Mouse (Mus musculus): Measurements from ENCODE around the gene Rapgefl1. TPM values are rescaled to one million over a fixed set of nuclear protein-coding genes. Genes with fewer than 3 reads are reported as not detected.
A peak's percentile ranks its signal among the peaks of the same experiment; 100 is the strongest.

The Rapgefl1 gene
- polyA plus RNA-seq (2017; shearing (Covaris generic)): under 1 TPM in 1 of 2 experiments, not detected in 1; 0.48 TPM

GRCm38 (mm10) chr11:98836651-98837141 is at the start of gene Rapgefl1:
Gene Rapgefl1 (plus strand): TSS chr11:98836785.
- ATAC-seq: peak; percentile 93

- no peak for ATAC-seq
Measured at GRCm38 (mm10) chr11:98787229-98787628, 49.4 kb upstream of the Rapgefl1 start.

- no peak for ATAC-seq
Measured at GRCm38 (mm10) chr11:98787691-98788090, 48.9 kb upstream of the Rapgefl1 start.

- ATAC-seq: no peak
Measured at GRCm38 (mm10) chr11:98788139-98788538, 48.4 kb upstream of the Rapgefl1 start.

DNA sequence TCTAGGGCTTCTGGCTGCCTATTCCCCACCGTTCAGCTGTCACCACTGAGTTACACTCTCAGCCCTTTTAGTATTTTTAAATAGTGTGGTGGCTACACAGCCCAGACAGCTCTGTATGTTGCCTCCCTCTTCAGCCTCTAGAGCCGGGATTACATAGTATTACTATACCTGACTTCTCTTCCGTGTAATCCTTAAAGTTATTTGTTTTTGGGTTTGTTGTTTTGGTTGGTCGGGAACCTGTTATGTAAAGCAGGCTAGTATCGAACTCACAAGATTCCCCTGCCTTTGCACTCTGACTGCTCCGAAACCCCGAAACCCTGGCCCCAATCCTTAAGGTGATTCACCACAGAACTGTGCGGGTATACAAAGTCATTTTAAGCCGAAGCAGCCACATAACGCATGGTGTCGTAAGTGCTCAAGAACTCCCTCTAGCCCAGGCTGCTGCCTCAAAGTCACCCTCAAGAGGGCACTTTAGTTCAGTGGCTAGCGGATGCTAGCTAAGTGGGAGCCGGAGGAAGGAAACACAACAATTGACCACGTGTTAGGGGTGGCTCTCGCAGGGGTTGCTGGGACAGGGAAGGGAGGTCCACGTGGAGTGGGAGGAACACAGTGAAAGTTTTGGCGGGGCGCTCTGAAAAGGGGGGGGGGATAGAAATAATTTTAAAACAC is 47.9 kb upstream of the Rapgefl1 start:
- ATAC-seq: peak; percentile 89

GRCm38 (mm10) chr11:98789219-98789807 is 47.3 kb upstream of the Rapgefl1 start:
- no peak for ATAC-seq

- no peak for ATAC-seq
Measured at GRCm38 (mm10) chr11:98789824-98790223, 46.8 kb upstream of the Rapgefl1 start.

DNA sequence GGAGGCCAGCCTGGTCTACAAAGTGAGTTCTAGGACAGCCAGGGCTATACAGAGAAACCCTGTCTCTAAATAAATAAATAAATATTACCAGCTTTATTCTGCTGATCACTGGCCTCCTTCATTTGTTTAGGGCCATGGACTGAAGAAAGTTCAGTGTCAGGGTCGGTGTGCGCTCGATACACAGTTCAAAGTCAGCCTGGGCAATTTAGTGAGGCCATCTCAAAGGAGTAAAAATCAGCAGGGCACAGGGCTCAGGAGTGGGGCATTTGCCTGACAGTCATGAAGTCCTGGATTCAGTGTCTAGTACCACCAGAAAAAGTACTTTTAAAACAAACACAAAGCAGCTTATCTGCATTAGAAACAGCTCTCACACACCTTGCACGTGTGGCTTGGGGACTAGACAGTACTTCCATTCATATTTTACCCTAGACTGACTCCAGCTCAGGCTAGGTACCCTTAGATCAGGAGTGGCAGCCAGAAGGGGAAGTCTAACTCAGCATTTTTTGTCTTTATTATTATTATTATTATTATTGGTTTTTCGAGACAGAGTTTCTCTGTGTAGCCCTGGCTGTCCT is 45.9 kb upstream of the Rapgefl1 start:
- no peak for ATAC-seq

GRCm38 (mm10) chr11:98791448-98791847 is 45.1 kb upstream of the Rapgefl1 start:
- no peak for ATAC-seq

DNA sequence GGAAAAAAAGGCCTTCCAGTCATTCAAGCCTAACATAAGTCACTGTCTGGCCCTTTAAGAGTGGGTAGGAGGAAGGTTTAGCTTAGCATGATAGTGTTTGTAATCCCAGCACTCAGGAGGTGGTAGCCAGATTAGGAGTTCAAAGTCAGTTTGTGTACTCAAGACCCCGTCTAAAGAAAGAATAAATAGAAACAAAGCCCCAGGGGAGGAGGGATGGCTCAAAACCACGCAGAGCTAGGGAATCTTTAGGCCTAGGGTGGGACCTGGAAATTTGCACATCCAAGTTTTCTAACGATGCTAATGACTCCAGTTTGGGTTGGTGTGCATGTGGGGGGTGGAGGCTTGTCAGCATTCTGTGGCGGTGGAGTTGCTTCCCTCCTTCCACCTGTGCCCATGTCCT is 44.5 kb upstream of the Rapgefl1 start:
- ATAC-seq: no peak

GRCm38 (mm10) chr11:98794469-98795014 is 42.0 kb upstream of the Rapgefl1 start:
- peak; percentile 63 for ATAC-seq

DNA sequence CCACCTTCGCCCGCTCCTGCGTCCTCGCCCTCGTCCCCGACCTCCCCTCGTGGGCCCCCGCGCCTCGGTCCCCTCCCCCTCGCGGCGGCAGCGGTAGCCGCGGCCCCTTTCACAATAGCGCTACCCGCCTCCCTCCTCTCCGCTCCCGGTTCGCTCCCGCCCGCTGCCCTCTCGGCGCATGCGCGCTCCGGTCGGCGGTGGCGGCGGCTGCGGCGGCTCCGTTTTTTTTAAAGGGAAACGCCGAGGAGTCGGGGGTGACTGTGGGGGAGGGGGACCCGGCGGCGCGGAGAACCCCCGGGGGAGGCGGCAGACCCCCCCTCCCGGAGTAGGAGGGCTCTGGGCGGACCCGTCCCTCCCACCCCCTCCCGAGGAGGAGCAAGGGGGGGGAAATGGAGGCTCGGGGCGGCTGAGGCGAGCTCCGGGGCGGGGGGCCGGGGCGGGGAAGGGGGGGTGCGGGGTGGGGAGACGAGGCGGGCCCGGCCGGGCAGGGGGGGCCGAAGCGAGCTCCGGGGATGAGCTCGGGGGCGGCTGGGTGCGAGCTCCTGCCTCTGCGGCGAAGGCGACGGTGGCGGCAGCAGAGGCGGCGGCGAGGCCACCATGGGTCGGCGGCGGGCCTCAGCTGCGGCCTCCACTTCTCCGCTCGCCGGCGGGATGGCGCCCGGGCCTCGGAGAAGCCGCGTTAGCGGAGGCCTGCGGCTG is 41.4 kb upstream of the Rapgefl1 start, which contains the start of gene Msl1:
Msl1 (plus strand) TSS at position 502 of the 699 bp plus-strand sequence.
- peak; percentile 50 for ATAC-seq

DNA sequence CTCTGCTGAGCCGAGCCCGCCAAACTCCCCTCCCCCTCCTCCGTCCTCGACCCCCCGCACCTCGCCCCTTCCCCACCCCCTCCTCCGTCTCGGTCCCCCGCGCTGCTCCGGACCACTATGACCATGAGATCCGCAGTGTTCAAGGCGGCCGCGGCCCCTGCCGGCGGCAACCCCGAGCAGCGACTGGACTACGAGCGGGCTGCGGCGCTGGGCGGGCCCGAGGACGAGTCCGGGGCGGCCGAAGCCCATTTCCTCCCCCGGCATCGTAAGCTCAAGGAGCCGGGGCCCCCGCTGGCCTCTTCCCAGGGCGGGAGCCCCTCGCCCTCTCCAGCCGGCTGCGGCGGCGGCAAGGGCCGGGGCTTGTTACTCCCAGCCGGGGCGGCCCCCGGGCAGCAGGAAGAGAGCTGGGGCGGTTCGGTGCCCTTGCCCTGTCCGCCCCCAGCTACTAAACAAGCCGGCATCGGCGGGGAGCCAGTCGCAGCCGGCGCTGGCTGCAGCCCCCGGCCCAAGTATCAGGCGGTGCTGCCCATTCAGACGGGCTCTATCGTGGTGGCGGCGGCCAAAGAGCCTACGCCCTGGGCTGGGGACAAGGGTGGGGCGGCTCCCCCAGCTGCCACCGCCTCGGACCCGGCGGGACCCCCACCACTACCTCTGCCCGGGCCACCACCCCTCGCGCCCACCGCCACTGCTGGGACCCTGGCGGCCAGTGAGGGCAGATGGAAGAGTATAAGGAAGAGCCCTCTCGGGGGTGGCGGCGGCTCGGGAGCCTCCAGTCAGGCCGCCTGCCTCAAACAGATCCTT is 40.7 kb upstream of the Rapgefl1 start:
- ATAC-seq: peak; percentile 8

- peak; percentile 27 for ATAC-seq
Measured at GRCm38 (mm10) chr11:98796515-98797216, 39.9 kb upstream of the Rapgefl1 start.

- no peak for ATAC-seq
Measured at GRCm38 (mm10) chr11:98797306-98797705, 39.3 kb upstream of the Rapgefl1 start.

GRCm38 (mm10) chr11:98797909-98798308 is 38.7 kb upstream of the Rapgefl1 start:
- ATAC-seq: no peak

DNA sequence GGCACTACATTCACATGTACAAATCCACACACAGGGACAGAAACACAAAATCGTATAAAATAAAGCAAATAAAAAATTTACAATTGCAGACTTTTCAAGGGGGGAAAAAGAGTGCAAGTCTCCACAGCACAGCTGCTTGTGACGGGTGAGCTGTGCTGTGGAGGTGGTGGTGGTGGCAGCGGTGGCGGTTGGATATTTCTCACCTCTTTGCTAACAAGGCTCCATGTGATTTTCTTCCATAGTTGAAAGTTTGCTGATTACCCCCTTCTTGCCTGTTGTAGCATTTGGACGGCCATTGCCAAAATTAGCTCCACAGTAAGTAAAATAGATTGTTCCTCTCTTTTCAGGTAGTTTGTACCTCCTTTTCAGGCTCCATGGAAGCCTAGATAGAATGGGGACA is 32.0 kb upstream of the Rapgefl1 start, which contains the start of gene Casc3:
Casc3 (plus strand) TSS at position 301 of the 400 bp plus-strand sequence.
- no peak for ATAC-seq

DNA sequence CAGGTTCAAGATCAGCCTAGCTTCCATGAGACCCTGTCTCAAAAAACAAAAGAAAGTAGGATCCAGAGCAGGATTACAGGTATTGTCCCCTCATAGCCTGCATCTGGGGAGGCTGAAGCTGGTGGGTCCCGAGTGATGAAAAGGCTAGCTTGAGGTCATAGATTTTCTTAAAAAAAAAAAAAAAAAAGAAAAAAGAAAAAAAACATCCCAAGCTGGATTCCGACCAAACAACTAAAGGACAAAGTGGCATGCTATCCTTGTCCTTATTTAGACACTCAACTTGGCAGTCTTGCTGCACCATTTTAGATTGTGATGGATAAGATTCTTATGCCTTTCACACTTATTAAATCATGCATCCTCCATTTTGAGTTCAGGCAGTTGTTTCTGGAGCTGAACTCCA is 28.2 kb upstream of the Rapgefl1 start:
- ATAC-seq: no peak

GRCm38 (mm10) chr11:98809457-98810290 is 26.9 kb upstream of the Rapgefl1 start:
- ATAC-seq: peak; percentile 93

- ATAC-seq: no peak
Measured at GRCm38 (mm10) chr11:98810686-98811085, 25.9 kb upstream of the Rapgefl1 start.
